Mouse (Mus musculus): ENCODE data around the gene Mastl.
A peak's percentile ranks its signal among the peaks of the same experiment; 100 is the strongest.

The Mastl gene

GRCm38 (mm10) chr2:23155777-23156607, at the start of gene Mastl, which contains the start of gene Yme1l1:
Mastl (minus strand) TSS chr2:23156024.
Yme1l1 (plus strand) TSS chr2:23156369.
- peak; percentile 99 for DNase-seq

DNA sequence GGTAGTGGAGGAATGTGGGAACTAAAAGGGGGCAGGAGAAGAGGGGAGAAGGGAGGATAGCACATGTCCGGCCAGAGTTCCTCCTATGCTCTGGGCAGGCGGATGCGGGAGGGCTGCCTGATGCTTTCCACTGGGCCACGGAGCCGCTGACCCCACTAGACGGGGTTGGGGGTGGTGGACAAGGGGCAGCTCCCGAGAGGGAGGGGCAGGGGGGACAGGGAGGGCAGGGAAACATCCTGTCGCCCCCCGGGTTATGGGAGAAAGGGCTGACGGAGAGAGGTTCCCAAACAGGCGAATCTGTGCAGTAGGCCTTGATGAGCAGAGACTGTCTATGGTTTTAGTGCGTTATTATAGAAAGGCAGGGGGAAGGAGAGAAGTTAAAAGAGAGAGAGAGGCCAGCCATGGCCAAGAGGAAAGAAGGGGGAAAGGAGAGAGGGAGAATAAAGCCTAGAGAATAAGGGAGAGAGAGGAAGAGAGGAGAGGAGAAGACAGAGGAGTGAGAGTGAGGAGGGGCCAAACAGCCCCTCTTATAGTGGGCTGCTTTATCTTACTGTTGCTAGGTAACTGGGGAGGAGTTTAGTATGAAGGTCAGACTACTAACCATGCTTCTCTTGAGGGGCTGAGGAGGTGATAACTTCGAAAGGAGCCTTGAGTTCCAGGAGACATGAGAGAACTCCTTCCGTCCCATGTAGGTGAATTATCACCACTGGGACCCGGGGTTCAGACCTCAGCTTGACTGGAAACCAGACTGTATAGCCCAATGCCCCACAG, 47.3 kb upstream of the Mastl start:
- peak; percentile 10 for DNase-seq

GRCm38 (mm10) chr2:23201034-23201433, 45.2 kb upstream of the Mastl start:
- no peak for DNase-seq

DNA sequence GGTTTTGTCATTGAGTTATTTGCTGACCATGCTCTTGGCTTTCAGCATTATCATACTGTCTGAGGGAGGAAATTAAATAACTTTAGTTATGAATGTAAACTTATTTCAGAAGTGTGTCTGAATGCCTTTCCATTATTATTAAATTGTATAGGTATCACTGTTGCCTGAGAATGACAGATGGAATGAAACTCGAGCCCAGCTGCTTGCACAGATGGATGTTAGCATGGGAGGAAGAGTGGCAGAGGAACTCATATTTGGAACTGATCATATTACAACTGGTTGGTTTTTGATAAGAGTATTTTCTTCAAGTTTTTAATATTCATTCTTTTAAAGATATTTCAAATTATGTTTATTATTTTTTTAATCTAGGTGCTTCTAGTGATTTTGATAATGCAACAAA, 38.5 kb upstream of the Mastl start:
- no peak for DNase-seq

DNA sequence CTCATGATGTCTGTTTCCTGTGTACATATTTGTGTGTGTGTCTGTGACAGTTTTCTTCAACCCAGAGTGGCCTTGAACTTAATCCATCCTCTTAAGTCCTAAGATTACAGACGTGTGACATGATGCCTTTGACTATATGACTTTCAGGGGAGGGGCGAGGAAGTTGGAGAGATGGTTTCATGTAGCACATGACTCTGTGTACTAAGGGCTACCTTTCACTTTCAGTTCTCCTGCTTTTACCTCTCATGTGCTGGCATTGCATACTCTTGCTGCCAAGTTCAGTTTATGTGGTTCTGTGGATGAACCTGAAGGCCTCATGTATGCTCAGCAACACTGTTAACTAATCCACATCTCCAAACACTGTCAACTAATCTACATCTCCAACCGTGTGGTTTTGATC, 16.5 kb upstream of the Mastl start:
- no peak for DNase-seq

DNA sequence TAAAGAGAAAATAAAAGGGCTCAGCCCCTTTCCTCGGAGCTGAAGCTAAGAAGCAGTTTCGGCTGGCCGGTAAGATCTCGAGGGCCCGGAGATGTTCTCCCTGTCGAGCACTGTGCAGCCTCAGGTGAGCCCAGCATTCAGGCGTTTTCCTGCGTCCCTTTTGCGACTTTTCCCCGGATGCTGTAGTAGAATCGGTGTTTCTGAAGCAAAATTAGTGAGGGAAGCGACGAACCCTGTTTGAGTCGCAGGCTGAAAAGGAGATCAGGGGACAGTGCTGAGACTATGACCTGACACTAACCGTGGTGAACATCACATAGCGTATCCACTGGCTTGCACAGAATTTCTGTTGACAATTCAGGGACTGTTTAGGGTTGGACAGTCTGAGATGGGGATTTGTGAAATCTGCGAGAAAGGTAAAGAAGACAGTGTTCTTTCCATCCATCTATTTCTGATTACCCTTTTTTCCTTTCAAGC, 821 bp upstream of the Mastl start:
- no peak for DNase-seq

- DNase-seq: no peak
Measured at GRCm38 (mm10) chr2:23155199-23155621, 614 bp downstream of the Mastl start.

- no peak for DNase-seq
Measured at GRCm38 (mm10) chr2:23119573-23119972, 36.3 kb downstream of the Mastl start.

- DNase-seq: no peak
Measured at GRCm38 (mm10) chr2:23102266-23102665, 53.6 kb downstream of the Mastl start.

GRCm38 (mm10) chr2:23097028-23097427, 58.8 kb downstream of the Mastl start:
- DNase-seq: no peak

GRCm38 (mm10) chr2:23092216-23092615, 63.6 kb downstream of the Mastl start:
- peak; percentile 15 for DNase-seq

DNA sequence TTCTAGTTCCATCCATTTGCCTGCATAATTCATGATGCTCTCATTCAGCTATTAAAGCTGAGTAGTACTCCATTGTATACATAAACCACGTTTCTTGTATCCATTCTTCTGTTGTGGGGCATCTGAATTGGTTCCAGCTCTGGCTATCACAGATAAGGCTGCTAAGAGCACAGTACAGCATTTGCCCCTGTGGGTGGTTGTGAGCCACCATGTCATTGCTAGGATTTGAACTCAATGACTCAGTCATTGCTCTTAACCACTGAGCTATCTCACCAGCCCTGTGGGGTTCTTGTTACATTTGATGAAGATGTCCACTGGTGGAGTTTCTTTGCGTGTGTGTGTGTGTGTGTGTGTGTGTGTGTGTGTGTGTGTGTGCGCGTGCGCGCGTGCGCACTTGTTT, 71.3 kb downstream of the Mastl start:
- no peak for DNase-seq

DNA sequence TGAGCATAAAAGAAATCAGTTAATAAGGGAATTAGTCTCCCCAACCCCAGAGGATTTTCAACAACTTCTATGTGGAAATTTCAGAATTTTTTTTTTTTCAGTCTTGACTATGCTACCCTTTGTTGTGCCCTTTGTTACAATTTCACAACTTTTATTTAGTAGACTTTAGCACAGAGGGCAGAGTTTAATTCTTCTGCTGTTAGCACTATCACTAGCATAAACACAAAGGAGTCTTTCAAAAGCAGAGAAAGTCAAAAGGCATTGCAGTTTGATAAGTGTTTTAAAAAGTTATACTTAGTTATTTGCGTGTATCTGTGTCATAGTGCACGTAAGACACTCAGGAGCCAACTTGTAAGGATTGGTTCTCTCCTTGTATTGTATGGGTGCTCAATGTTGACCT, 77.2 kb downstream of the Mastl start:
- DNase-seq: no peak

DNA sequence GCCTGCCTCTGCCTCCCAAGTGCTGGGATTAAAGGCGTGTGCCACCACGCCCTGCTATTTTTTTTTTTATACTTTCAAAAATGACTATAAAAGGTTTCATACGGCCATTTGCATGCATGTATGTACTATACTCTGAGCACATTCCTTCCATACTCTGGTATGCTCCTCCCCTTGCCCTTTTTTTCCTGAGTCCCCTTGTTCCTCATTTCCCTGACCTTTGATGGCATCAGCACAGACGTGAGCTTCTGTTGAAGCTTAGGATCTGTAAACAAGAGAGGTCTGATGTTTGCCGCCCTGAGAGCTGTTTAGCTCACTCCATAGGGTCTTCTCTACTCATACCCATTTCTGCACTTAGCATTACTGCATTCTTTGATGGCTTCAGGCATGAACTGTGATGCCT, 78.1 kb downstream of the Mastl start:
- no peak for DNase-seq

GRCm38 (mm10) chr2:23076783-23077182, 79.0 kb downstream of the Mastl start:
- no peak for DNase-seq

GRCm38 (mm10) chr2:23075846-23076245, 80.0 kb downstream of the Mastl start:
- no peak for DNase-seq

DNA sequence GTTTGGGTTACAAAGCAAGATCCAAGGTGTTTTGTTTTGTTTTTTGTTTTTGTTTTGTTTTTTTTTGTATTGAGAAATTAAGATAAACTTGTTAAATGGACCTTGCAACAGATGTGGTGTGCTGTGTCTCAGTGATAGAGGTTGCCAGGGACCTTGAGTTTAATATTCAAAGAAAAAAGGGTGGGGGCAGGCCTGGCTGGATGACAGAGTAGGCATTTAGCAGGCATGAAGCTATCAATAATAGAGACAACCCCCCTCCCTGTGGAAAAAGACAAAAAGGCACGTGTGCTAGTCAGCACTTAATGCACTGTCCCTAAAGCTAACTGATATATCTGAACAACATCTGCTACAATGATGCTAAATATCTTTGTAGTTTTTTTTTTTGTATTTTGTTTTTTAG, 84.4 kb downstream of the Mastl start:
- DNase-seq: no peak

DNA sequence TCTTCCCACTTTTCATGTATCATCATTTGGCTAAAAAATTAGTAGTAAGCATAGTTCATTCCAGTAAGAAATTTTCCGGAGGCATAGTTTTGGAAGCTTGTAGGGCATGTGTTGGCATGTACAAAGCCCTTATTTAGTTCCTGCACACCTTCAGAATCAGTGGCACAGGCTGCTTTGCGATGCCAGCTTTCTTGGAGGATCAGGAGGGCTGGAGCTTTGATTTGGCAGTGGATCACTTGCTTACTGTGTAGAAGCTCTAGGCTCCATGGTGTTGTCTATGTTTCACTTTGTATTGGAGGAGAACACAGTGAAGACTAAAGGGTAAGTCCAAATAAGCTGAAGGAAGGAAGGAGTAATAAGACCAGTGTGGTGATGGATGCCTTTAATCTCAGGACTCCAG, 85.3 kb downstream of the Mastl start:
- DNase-seq: no peak

DNA sequence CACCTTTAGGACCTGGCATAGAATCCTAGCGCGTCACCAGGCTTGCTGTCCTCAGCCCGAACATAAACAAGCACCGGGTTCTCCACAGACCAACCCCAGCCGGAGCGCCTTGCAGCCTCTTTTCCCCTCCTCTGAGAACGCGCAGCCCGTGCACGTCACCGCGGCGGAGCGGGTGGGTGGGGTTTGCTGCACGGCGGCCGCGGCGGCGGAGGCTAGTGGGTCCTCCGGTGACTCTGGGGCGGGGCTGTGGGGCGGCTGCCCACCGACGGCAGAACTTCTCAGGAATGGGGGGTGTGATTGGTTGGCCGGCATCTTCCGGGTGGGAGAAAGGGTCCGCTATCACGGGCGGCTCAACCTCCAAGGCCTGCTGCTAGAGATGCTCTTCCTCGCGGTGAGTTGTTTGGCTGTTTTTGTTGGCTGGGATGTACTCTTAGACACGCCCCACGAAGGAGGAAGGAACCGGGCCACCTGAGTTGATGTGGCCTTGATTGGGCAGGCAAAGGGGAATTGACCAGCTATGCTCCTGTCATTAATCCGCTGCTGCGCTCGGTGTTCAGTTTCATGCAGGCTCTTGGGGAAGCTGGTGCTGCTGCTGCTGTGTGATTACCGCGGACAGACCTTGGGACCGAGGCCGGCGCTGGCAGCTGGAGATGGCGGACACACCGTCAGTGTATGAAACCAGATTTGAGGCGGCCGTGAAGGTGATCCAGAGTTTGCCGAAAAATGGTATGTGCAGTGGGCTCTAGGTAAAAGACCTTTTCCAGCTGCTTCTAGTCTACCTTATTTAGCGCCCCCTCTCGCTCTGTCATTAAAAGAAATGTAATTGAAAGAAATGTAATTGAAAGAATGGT, 86.7 kb downstream of the Mastl start:
- DNase-seq: peak; percentile 96

DNA sequence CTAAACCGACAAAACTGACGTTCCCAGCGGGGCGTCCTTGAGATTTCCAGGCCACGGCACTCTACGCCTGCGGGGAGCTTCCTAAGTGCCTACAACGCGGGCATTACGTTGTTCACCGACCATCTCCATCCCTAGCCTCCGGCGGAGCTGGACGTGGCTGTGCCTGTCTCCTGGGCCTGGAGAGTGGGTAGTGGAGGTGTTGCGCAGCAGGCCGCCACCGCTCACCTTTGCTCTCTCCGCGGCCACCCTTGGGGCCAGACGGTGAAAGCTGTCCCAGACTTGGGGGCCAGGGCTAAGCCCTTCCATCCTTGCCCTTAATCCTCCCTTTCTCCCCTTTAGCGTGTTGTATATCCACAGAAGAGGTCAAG, 87.5 kb downstream of the Mastl start:
- DNase-seq: no peak

- peak; percentile 97 for DNase-seq
Measured at GRCm38 (mm10) chr2:23067552-23068369, 88.1 kb downstream of the Mastl start, which contains the start of gene Acbd5. Acbd5 (plus strand) TSS chr2:23068167.

All from kidney, postnatal 10 days (tissue).